Mouse (Mus musculus) midbrain, embryonic 13.5 days (tissue): ENCODE results near the gene Slc17a9. TPM values are rescaled to one million over a fixed set of nuclear protein-coding genes. Genes with fewer than 3 reads are reported as not detected.
A peak's percentile ranks its signal among the peaks of the same experiment; 100 is the strongest.

Source experiments
- ATAC-seq: fragments of 200-750 bp; cut with Nextera tagmentation; 2 replicates; pipeline ENCODE4 v1.8.0; 2017; ENCODE audit warnings: mild to moderate bottlenecking, moderate TSS enrichment, moderate library complexity
- H3K27ac ChIP-seq: fragments of 300-500 bp; sonication (generic); 2 replicates; pipeline ENCODE4 v1.5.1; 2015; ENCODE audit warnings: inconsistent platforms, mild to moderate bottlenecking, moderate library complexity
- H3K27me3 ChIP-seq: fragments of 300-500 bp; sonication (generic); 2 replicates; pipeline ENCODE4 v1.6.1; 2015; ENCODE audit warnings: mild to moderate bottlenecking, inconsistent platforms
- H3K36me3 ChIP-seq: fragments of 300-500 bp; sonication (generic); 2 replicates; pipeline ENCODE4 v1.6.1; 2015; ENCODE audit warnings: mild to moderate bottlenecking, inconsistent platforms
- H3K4me1 ChIP-seq: fragments of 300-500 bp; sonication (generic); replicated peaks from 2 replicates; pipeline ENCODE4 v1.6.1; 2015; ENCODE audit warnings: inconsistent platforms
- H3K4me2 ChIP-seq: fragments of 300-500 bp; sonication (generic); replicated peaks from 2 replicates; pipeline ENCODE4 v1.6.1; 2015; ENCODE audit warnings: moderate library complexity, mild to moderate bottlenecking, inconsistent platforms
- H3K4me3 ChIP-seq: fragments of 300-500 bp; sonication (generic); replicated peaks from 2 replicates; pipeline ENCODE4 v1.5.1; 2015; ENCODE audit warnings: mild to moderate bottlenecking, inconsistent platforms
- H3K9ac ChIP-seq: fragments of 300-500 bp; sonication (generic); replicated peaks from 2 replicates; pipeline ENCODE4 v1.6.1; 2015; ENCODE audit warnings: mild to moderate bottlenecking, inconsistent platforms
- H3K9me3 ChIP-seq: fragments of 300-500 bp; sonication (generic); 2 replicates; pipeline ENCODE4 v1.6.1; 2016; ENCODE audit warnings: mild to moderate bottlenecking, inconsistent platforms
- WGBS: fragments of 180-500 bp; shearing (Covaris S2); methylation state at CpG from one replicate; pipeline ENCODE4 v1.1.7; 2015; 5-methylcytosine and 5-hydroxymethylcytosine counted together
- polyA plus RNA-seq: library from polyadenylated mRNA; unstranded; fragments of >200 nt; fragmentation: Nextera tagmentation; extraction: Ambion mirVana; gene quantifications from 2 replicates; pipeline ENCODE4 v1.2.1, GENCODE M21; 2015

Gene Slc17a9
- polyA plus RNA-seq, 1 experiment from 2014 or later, result 0.61 TPM

DNA sequence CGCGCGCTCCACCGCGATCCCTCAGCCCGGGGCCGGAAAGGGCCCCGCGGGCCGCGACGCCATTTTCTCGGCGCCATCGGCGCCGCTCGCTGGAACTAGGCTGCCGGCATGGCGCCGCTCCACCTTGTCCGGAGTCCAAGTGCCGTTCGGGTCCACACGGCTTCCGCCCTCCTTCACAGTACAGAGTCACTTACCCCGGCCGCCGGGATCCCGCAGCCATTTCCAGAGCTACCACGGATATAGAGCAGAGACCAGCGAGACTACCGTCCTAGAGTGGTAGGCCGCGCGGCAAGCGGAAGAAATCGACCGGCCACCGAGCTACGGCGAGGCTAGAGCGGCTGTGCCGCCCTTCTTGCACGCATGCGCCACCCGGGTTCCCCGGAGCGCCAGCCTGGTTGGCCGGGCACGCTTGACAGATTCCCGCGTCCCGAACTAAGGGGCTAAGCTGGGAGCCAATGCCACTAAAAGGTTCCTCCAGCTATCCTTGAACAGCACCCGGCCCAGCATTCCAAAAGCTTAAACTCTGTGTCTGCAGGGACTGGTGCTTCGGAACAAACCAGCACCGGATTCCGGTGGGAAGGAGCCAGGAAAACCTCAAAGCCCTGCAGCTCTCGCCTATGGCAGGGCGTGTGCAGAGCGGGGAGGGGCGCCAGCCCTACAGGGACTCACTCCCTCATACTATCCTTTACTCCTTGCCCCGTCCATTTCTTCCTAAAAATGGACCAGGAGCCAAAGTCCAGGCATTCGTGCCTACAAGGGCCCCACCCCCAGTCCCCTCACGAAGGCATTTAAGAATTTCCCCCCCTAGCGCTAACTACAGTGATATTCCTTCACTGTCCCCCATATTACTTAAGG, 23.1 kb upstream of the Slc17a9 start:
- ATAC-seq, result peak; percentile 98
- Histone ChIP-seq H3K4me2 (peak overlapping the region; percentile 97), H3K27ac (peak overlapping the region; percentile 95), H3K27me3 (no peaks in the 10 kb centered on the region), H3K36me3 (no peaks in the 10 kb centered on the region), H3K4me1 (peaks cover 48% of the 10 kb centered on the region), H3K9ac (peak overlapping the region; percentile 97), H3K4me3 (peak overlapping the region; percentile 95), H3K9me3 (no peaks in the 10 kb centered on the region)
- under 1% methylated on average over 66 of the region's 66 CpGs for WGBS

DNA sequence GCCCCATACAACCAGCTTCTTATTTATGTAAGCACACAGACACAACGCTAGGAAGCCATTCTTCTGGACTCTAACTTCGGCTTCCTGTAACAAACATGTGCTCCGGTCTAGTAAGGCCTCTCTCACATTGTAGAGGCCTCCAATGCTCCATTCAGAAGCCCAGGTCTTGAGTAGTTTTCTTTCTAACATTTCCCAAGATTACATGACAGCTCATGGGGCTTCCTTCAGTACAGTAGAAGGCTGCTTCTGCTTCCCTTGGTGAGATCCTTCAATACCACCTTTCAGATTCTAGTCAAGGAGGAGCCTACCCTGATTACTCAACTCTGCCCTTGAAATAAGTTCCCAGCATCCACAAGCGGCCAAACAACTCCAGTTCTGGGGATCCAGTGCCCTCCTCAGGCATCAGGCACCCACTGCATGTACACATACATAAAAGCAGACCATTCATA, 22.3 kb upstream of the Slc17a9 start:
- H3K4me3 ChIP-seq, result peak overlapping the region; percentile 95
- 41% methylated on average over 4 of the region's 4 CpGs for WGBS
- H3K9me3 ChIP-seq, result no peaks in the 10 kb centered on the region
- peak overlapping the region; percentile 97 for H3K4me2 ChIP-seq
- peaks cover 43% of the 10 kb centered on the region for H3K4me1 ChIP-seq
- H3K27me3 ChIP-seq, result no peaks in the 10 kb centered on the region
- ATAC-seq, result no peak
- H3K9ac ChIP-seq, result peak overlapping the region; percentile 97
- peak overlapping the region; percentile 95 for H3K27ac ChIP-seq
- H3K36me3 ChIP-seq, result no peaks in the 10 kb centered on the region

DNA sequence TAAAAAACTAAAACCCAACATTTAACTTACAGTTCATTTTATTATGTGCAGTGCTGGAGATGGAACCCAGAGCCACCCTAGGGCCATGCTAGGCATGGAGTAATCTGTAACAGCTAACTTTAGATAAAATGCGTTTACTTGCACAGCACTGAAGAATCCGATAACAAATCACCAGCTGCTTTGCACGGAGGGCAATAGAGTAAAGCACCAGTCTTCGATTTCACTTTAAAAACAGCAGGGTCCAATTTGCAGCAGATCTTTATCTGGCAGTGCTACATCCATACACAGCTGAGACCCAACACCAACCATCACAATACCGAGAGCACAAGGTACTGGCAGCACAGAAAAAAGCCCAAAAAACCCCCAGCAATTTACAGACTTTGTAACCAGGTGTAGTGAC, 21.9 kb upstream of the Slc17a9 start:
- Histone ChIP-seq H3K27me3 (no peaks in the 10 kb centered on the region), H3K4me3 (peak overlapping the region; percentile 95; the same call in 1 of the 2 replicates)
- 88% methylated on average over 5 of the region's 5 CpGs for WGBS

DNA sequence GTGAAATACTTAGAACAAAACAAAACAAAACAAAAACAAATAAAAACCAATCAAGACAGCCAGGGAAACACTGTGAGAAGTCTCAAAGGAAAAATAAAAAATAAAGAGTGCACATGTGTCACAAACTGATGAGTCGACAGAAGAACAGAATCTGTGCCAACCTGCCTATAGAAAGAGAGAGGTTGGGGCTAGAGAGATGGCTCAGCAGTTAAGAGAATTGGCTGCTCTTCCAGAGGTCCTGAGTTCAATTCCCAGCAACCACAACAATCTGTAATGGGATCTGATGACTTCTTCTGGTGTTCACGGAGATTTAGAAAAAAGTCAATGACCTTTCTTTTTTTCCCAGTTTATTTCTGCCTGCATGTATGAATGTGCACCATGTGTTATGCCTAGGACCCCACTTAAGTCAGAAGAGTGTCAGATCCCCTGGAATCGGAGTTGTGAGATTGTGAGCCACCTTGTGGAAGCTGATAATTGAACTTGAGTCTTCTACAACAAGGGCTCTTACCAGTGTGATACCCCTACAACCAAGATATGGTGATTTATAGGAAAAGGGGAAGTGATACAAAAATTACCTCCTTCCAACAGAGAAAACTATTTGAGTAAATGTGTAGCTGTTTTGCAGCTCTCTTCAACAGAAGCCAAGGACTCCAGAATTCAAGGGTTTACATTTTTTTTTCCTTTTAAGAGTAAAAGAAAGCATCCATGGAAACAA, 21.3 kb upstream of the Slc17a9 start:
- no peak overlapping the region for H3K4me2 ChIP-seq
- 83% methylated on average over 3 of the region's 3 CpGs for WGBS
- no peak overlapping the region for H3K9ac ChIP-seq
- H3K27me3 ChIP-seq, result no peaks in the 10 kb centered on the region
- H3K27ac ChIP-seq, result no peak overlapping the region
- H3K36me3 ChIP-seq, result no peaks in the 10 kb centered on the region
- H3K4me1 ChIP-seq, result peaks cover 46% of the 10 kb centered on the region
- H3K4me3 ChIP-seq, result no peak overlapping the region
- no peak for ATAC-seq
- no peaks in the 10 kb centered on the region for H3K9me3 ChIP-seq

More for the DNA sequence above, 21.9 kb upstream of the Slc17a9 start:
- no peak for ATAC-seq
- H3K27ac ChIP-seq, result peak overlapping the region; percentile 95; the same call in 1 of the 2 replicates
- peak overlapping the region; percentile 97 for H3K4me2 ChIP-seq
- no peaks in the 10 kb centered on the region for H3K9me3 ChIP-seq
- peaks cover 44% of the 10 kb centered on the region for H3K4me1 ChIP-seq
- H3K9ac ChIP-seq, result no peak overlapping the region
- H3K36me3 ChIP-seq, result no peaks in the 10 kb centered on the region

DNA sequence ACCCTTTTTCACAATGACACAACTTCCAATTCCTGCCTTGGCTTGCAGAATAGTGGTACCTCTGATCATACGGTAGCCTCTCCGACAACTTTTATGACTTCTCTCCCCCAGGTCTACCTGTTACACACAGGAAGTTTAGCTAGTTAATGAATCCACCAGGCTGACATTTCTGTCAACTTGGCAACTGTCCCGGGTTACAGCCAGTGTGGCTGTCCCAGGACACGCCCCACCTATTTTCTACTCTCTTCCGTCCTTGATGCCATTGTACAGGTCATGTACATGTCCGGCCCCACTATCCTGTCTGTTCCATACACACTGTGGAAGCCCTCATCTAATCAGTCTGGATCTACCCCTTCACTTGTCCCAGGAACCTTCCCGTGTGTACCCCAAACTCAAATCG, 20.5 kb upstream of the Slc17a9 start:
- no peak overlapping the region for H3K4me3 ChIP-seq
- no peak overlapping the region for H3K4me2 ChIP-seq
- 90% methylated on average over 8 of the region's 8 CpGs for WGBS
- ATAC-seq, result no peak
- no peak overlapping the region for H3K27ac ChIP-seq
- no peaks in the 10 kb centered on the region for H3K36me3 ChIP-seq
- H3K4me1 ChIP-seq, result peaks cover 41% of the 10 kb centered on the region
- no peaks in the 10 kb centered on the region for H3K9me3 ChIP-seq
- H3K9ac ChIP-seq, result no peak overlapping the region
- H3K27me3 ChIP-seq, result no peaks in the 10 kb centered on the region

DNA sequence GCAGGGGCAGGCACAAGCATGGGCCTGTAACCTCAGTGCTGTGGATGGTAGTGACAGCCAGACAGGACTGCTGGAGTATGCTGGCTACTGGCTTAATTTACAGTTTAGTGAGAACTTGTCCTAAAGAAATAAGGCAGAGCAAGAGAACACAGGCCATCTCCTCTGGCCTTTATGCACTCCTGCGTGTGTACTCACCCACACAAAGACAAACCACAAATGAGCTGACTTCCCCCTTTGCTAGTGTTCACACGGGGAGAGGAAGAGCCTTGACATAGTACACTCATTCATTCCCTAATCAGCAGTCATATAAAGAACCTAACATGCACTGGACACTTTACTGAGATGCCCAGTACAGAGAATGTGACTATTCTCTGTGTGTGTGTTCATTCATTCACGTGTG, 20.0 kb upstream of the Slc17a9 start:
- WGBS, result 84% methylated on average over 3 of the region's 3 CpGs
- no peak for ATAC-seq

DNA sequence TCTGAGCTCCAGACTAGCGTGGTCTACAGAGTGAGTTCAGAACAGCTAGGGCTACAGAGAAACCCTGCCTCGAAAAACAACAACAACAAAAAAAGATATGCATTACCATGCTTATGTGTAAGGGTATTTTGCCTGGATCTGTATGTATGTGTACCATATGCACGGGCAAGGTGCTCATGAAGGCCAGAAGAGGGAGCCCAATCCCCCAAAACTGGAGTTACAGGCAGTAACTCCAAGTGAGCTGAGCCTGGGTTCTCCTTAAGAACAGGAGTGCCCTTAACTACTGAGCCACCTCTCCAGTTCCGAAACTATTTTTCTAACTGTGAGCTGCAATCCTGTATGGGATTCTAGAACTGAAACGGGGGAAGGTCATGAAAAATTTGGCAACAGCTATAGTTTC, 19.1 kb upstream of the Slc17a9 start:
- Histone ChIP-seq H3K36me3 (no peaks in the 10 kb centered on the region), H3K4me2 (no peak overlapping the region), H3K9ac (no peak overlapping the region), H3K9me3 (no peaks in the 10 kb centered on the region), H3K4me1 (peaks cover 30% of the 10 kb centered on the region), H3K4me3 (no peak overlapping the region), H3K27ac (no peak overlapping the region), H3K27me3 (no peaks in the 10 kb centered on the region)
- WGBS, result 93% methylated on average over 5 of the region's 5 CpGs
- ATAC-seq, result no peak

More for the DNA sequence above, 20.0 kb upstream of the Slc17a9 start:
- H3K4me1 ChIP-seq, result peaks cover 36% of the 10 kb centered on the region
- no peak overlapping the region for H3K4me2 ChIP-seq
- H3K9me3 ChIP-seq, result no peaks in the 10 kb centered on the region
- no peak overlapping the region for H3K4me3 ChIP-seq
- H3K27me3 ChIP-seq, result no peaks in the 10 kb centered on the region
- no peaks in the 10 kb centered on the region for H3K36me3 ChIP-seq
- H3K27ac ChIP-seq, result no peak overlapping the region
- H3K9ac ChIP-seq, result no peak overlapping the region

DNA sequence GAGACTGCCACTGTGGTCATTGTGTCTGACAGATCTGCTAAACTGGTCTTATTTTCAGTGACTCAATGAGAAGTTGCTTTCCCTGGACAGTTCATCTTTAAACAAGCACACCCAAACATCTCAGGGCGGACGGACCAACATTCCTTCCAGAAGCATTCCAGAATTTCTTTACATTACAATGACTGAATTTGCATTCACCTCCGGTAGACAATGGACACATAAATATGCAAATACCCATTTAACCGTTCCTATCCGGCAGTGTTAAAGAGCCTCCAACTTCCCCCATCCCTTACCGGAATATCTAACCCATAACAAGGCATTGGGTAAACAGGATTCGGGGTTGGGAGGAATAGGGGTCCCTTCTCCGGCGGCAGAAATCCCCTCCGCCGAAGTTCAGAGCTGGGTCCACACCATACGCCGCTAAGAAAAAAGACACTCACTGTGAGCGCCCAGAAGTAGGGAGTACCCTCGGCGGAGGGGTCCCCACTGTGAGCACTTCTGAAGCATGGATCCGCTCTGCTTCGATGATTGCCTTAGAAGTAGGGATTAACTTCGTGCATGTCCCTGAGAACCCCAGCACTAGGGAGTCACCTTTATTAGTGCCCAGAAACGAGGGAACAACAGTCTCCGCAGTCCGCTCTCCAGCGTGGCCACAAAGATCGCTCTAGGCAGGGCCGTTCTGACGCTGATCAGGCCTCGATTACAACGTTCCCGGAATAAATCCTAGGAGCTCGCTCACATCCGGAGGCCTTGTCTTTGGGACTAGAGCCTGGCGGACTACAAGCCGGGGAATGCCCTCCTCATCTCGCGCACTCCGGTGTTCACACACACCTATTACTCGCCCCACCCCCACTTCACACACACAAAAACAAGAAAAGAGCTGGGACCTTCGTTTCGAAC, 15.8 kb upstream of the Slc17a9 start:
- Histone ChIP-seq H3K4me3 (peak overlapping the region; percentile 98), H3K27ac (peak overlapping the region; percentile 84), H3K36me3 (peaks cover 8% of the 10 kb centered on the region), H3K4me2 (peak overlapping the region; percentile 70), H3K9ac (peak overlapping the region; percentile 93), H3K4me1 (peaks cover 26% of the 10 kb centered on the region), H3K9me3 (no peaks in the 10 kb centered on the region), H3K27me3 (no peaks in the 10 kb centered on the region)
- under 1% methylated on average over 39 of the region's 39 CpGs for WGBS
- peak; percentile 47 for ATAC-seq

DNA sequence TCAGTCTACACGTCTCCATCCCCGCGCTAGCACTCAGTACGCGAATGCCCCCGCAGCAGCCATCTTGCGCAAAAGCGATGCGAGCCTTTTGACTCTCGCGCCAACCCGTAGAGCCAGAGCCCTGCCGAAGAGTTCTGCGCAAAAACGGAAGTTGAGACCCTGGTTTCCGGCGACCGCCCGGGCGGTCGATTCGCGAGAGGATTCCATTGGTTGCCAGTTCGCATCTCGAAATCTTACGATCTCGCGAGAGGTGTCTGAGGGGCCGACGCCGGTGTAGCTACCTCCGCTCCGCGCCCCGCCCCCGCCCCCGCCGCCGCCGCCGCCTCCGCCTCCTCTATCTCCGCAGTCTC, 15.2 kb upstream of the Slc17a9 start, which contains the start of the genes Dido1 and Gid8:
Gene Dido1 (minus strand): TSS at position 77 of the 350 bp plus-strand sequence.
Gene Gid8 (plus strand): TSS at position 195 of the 350 bp plus-strand sequence.
- Histone ChIP-seq H3K27me3 (no peaks in the 10 kb centered on the region), H3K9ac (peak within 1 kb of the TSS; percentile 99), H3K36me3 (peaks cover 15% of the 10 kb centered on the region), H3K27ac (peak within 1 kb of the TSS; percentile 85), H3K4me2 (peak within 1 kb of the TSS; percentile 87), H3K9me3 (no peaks in the 10 kb centered on the region), H3K4me3 (peak within 1 kb of the TSS; percentile 98), H3K4me1 (peaks cover 26% of the 10 kb centered on the region)
- WGBS, result 0% methylated on average over 43 of the region's 43 CpGs
- ATAC-seq, result peak; percentile 96

DNA sequence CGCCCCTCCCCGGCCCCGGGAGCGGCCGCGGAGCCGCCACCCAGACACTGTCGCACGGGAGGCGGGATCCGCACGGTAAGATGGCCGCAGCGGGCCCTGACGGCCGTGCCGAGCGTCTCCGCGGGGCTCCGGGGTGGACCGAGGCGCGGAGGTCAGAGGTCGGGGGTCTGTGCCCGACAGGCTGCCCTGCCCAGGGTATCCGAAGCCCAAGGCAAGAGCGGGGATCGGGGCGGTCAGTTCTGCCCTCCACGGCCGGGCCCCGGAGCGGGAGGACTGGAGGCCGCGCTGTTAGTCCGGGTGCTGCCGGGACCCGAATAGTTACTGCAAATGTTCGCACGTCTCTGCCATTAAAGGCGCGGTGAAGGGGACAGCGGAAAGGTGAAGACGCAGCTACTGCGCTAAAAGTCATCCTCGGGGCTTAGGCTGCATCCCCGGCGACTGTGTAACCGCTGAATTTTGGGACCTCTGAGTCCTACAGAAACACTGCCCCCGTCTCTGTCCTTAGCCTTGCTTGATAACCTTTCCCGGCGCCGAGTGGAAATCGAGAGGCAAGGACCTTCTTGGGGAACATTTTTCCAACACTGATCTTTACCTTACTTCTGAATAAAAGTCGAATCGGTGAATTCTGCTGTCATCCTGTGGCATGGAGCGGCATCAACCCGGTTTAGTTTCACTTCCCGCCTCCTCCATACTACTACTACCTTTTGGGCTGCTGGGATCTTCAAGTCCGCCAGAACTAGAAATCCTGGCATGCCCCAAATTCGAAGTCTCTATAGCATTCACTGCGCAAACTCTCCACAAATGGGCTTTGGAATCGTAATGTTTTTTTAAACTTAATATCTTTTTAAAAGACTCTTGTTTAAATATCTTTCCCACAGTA, 14.5 kb upstream of the Slc17a9 start:
- peak overlapping the region; percentile 87 for H3K4me2 ChIP-seq
- H3K27me3 ChIP-seq, result no peaks in the 10 kb centered on the region
- peaks cover 26% of the 10 kb centered on the region for H3K4me1 ChIP-seq
- H3K4me3 ChIP-seq, result peak overlapping the region; percentile 98
- H3K9ac ChIP-seq, result peak overlapping the region; percentile 99
- ATAC-seq, result no peak
- H3K36me3 ChIP-seq, result peaks cover 16% of the 10 kb centered on the region
- WGBS, result 2% methylated on average over 64 of the region's 64 CpGs
- no peaks in the 10 kb centered on the region for H3K9me3 ChIP-seq
- peak overlapping the region; percentile 85 for H3K27ac ChIP-seq

DNA sequence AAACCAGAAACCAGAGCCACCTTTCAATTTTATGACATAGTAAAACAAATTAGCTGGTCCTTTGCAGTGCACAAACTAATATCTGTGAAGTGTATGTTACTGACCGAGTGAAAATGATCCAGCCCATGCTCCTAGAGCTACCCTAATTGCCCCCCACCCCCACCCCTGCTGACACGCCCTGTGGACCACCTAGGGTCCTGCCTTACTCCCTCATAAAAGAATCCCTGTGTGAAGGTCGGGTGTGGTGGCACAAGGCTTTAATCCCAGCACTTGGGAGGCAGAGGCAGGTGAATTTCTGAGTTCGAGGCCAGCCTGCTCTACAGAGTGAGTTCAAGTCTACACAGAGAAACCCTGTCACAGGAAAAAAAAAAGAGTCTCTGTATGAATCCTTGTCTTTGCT, 13.5 kb upstream of the Slc17a9 start:
- ATAC-seq, result no peak
- WGBS, result 73% methylated on average over 4 of the region's 4 CpGs
- no peaks in the 10 kb centered on the region for H3K9me3 ChIP-seq
- H3K27me3 ChIP-seq, result no peaks in the 10 kb centered on the region
- H3K4me2 ChIP-seq, result peak overlapping the region; percentile 87
- peaks cover 26% of the 10 kb centered on the region for H3K4me1 ChIP-seq
- no peak overlapping the region for H3K27ac ChIP-seq
- H3K36me3 ChIP-seq, result peaks cover 23% of the 10 kb centered on the region
- peak overlapping the region; percentile 99 for H3K9ac ChIP-seq
- peak overlapping the region; percentile 98 for H3K4me3 ChIP-seq
